Mouse (Mus musculus) left cerebral cortex, adult 9 months (tissue): ENCODE data around the gene Zfp574.

Experiments used
- DNase-seq, 2 experiments: peaks; one replicate each; pipeline ENCODE4 v3.0.0; 2022; ENCODE audit warnings: low spot score in 2 of 2

Zfp574 gene

DNA sequence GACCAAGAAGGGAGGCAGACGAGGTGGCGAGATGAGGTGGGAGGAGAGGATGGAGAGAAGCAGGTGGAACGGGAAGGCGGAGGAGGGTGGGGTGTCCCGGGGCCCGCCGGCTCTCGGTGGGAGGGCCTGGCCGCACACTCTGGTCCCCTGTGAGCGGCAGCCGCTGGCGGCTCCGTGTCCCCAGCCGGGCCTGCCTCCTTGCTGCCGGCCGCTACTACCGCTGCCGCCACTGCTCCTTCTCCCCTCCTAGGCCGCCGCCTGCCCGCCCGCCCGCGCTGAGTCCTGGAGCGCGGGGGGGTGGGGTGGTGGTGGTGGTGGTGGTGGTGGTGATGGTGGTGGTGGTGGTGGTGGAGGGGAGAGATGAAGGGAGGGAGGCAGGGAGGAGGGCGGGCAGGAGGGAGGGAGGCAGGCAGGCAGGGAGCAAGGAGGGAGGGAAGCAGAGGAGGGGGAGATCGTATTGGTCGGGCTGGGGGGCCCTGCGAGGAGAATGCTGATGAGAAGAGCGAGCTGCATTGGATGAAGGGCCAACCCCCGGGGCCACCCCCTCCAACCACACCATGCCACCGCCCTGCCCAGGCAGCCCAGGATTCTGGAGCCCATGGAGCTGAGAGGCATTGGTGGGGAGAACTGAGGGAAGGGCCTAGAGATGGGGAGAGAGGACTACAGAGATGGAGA lies 486 bp downstream of the Zfp574 start:
- DNase-seq = peak; percentile 61 to 67

DNA sequence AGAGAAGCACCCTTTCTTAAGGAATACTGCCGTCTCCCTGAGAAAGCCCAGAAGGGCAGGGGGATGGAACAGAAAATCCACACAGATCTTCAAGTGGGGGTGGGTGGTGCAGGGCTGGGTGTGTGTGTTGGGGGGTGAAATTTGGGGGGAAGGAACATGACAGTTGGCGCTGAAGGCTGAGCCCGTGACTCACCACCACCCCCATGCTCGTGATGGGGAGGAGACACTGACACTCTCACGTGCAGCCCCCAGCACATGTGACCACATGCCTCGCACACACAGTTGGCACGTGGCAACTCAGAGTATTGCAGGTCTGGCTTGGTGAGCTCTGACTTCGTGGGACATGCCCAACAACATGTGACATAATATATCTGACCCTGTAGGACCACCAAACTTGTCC lies 1.6 kb downstream of the Zfp574 start:
- peak; percentile 76 to 81 for DNase-seq

DNA sequence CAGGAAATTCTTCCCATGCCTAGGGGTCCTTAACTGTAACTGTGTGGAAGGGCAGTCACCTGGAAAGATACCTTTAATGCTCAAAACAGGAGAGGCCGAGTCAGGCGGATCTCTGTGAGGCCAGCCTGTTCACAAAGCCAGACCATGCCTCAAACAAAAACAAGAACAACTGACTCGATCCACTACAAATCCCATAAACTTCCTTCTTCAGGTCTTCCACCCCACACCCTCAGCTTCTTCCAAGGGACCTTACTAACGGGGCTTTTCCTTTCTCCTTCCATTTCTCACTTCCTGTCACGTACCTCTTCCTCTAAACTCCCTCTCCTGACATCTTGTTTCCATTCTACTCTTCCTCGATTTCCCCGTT lies 3.9 kb downstream of the Zfp574 start:
- no peak for DNase-seq

DNA sequence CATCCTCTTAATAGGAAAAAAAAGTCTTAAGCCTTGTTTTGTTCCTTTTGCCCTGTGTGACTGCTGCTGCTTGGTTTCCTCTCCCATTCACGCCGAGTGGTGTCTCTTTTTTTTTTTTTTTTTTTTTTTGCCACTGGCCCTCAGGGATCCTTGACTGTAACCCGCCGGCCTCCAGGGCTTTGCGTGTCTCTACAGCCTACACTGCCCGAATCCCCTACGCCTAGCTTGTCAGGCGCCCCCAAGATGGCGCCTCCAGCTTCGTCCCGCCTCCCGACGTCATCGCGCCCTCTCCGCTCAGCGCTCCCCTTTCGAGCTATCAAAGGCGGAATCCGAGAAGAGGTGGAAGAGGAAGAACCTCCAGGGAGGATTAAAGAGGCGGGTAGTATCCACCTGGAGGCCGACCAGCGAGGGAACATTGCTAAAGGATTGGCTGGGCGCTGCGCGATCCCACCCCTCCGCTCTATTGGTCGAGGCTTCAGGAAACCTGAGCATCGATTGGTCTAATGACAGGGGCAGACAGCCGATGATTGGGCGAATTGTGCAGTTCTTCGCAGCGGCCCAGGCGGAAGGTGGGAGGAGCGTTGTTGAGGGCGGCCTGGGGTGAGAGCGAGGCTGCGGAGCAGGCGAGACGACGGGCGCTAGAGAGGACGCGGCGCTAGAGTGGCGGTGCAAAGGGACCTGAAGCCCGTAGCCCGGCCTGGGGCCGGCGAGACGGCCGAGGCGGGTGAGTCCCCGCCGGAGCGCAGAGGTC lies 4.5 kb downstream of the Zfp574 start:
- peak; percentile 99 for DNase-seq

DNA sequence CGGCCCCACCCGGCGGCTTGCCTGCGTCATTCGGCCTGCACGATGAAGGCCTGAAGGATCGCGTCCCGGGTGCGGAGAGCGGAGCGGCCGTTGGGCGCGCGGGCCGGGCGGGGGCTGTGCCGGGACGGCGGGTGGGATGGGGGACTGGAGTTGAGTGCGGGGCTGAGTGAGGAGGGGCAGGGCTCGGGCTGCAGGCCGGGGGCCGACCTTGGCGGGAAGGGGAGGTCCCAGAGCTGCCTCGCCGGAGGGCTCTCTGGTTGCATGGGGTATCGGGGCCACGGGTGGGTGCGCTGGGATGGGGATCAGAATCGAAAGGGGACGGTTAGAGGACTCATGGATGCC lies 5.0 kb downstream of the Zfp574 start:
- DNase-seq = no peak

DNA sequence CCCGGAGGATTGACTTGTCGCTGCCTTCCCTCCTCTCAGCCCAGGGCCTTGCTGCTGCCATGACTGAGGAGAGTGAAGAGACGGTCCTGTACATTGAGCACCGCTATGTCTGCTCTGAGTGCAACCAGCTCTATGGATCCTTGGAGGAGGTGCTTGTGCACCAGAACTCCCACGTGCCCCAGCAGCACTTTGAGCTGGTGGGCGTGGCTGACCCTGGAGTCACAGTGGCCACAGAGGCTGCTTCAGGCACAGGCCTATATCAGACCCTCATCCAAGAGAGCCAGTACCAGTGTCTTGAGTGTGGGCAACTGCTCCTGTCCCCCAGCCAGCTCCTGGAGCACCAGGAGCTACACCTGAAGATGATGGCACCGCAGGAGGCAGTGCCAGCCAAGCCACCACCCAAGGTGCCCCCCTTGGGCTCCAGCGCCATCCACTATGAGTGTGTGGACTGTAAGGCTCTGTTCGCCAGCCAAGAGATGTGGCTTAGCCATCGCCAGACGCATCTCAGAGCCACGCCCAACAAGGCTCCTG lies 7.2 kb downstream of the Zfp574 start:
- no peak for DNase-seq

DNA sequence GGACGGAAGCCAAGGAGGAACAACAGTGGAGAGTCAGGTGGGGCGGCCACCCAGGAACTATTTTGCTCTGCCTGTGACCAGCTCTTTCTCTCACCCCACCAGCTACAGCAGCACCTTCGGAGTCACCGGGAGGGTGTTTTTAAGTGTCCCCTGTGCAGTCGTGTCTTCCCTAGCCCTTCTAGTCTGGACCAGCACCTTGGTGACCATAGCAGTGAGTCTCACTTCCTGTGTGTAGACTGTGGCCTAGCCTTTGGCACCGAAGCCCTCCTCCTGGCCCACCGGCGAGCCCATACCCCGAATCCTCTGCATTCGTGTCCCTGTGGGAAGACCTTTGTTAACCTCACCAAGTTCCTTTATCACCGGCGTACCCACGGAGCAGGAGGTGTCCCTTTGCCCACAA lies 8.1 kb downstream of the Zfp574 start:
- DNase-seq = no peak

DNA sequence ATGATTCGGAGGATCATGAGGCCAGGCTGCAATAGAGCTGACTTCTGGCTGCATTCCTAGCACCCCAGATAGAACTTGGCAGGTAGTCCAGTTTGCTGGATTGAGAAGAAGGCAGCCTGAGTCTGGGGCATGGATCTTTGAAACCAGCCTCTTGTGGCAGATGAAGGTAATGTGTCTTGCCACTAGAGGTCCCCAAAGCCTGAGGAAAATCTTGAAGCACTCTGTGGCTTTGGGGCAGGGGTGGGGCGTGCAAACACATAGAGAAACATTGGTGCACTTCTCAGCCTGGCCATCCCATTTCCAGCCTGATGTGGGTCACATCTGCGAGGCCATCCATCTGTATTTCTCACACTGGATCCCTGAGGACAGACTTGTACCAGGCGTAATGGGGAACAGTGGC lies 10.1 kb downstream of the Zfp574 start:
- DNase-seq = no peak

DNA sequence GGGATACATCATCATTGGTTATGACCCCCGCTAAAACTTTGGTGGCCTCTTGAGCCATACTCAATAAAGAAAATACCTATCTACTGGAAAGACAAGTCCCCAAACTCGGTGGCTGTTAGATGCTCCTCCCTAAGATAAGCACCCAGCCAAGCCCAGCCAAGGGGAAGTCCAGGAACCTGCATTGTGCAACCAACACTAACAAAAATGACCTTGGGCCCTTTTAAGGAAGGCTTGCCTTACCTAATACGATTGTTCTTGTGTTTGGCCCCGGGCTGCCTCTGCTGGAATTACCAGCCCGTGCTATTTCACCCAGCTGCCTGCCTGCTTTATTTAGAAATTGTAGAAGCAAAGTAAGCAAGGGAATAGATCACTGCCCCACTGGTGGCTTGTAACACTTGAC lies 12.3 kb downstream of the Zfp574 start:
- no peak for DNase-seq

DNA sequence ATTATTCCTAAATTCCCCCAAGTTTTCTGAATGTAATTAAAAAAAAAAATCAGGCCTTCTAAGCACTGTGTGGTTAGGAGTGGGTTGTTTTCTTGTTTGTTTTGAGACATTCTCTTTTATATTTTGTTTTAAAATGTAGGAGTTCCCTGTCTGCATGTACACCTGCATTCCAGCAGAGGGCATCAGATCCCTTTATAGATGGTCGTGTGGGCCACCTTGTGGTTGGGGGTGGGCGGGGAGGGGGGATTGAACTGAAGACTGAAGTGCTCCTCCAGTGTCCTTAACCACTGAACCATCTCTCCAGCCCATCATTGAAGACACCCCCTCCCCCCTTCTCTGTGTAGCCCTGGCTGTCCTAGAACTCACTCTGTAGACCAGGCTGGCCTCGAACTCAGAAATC lies 14.3 kb downstream of the Zfp574 start:
- no peak for DNase-seq

DNA sequence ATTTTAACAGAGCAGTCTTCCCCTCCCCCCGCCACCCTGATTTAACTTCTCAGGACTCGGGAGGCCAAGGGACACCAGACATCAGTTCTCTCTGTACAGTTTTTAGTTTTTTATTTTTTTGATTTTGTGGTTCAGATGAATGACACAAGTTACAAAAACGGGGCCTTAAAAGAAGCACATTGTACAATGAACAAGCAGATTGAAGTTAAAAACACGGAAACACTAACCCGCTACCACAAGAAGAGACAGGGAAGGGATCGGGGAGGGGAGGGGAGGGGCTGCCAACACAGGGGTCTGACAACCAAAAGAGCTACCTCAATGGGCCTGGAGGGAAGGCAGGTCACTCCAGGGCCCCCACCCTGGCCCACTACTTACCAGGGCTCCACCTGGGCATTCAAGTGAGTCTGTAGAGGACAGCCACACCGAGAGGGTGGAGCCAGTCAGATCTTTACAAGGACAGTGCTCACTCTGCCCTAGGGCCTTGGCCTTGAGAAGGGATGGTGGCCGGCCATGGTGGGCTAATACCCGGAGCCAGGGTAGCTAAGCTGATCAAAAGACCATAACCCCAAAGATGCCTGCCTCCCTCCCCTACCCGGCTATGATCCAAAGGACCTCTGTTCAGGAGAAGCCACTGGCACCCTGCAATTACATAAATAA lies 15.0 kb downstream of the Zfp574 start:
- no peak for DNase-seq

DNA sequence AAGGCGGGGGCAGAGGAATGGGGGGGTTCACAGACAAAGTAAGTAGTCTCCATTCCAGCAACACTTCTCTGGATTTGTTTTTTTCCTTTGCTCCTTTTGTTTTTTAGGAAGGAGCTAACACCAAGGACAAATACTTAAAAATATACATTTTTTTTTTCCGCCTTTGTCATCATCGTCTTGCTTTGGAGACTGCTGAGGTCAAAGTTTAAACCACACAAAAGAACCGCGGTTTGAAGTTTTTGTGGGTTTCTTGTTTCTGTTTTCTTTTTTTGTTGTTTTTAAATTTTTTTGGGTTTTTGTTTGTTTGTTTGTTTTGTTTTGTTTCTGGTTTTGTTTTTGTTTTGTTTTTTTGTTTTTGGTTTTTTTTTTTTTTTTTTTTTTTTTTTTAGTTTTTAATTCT lies 15.6 kb downstream of the Zfp574 start:
- DNase-seq = no peak

DNA sequence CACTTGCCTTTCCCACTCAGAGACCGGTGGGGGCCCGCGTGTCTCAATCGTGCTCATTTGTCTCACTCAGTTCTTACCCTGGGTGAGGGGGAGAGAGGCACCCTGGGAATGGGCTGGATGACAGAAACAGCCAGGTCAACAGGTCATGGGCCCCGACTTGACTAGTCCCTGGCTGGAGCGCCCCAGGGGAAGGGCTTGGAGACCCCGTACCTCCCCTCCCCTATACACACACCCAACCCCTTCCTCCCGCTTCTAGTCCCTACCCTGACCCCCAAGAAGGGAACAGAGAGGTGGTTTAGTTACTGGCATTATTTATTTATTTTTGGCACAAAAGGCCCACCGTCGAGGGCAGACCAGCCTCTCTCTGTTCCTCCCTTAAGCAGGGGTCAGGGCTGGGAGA lies 16.2 kb downstream of the Zfp574 start:
- no peak for DNase-seq

DNA sequence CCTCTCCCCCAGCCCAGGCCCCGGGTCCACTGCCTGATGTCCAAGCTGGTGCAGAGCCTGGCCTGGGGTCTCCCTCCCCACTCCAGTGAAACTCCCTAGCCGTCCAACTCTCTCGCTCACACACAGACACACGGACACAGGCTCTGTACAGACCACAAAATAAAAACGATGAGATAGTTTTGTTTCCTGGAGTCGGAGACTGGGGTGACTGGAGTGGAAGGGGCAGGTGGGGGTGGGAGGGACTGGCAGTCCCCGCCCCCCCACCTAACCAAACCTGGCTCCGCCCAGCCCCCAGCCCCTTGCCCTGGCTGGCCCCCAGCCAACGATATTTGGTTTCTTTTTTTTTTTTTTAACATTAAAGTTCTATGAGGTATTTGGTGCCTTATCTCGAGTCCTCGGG lies 16.6 kb downstream of the Zfp574 start:
- DNase-seq = no peak

DNA sequence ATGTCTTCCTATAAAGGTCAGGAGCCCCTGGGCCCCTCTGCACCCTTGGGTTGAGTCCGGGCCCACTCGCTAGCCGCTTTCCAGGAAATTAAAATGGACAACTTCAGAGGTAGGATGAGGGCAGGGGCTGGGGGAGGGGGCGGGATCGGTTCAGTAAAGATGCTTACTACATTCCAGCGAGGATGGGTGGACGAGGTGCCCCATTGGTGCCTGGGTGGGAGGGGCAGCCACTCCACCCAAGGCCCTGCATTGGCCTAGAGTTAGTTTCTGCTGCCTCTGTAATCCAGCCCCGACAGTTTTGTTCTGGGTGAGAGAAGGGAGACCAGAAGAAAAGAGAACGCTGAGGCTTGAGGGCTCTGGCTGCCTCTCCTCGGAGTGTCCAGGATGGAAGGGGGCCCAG lies 17.5 kb downstream of the Zfp574 start:
- no peak for DNase-seq

DNA sequence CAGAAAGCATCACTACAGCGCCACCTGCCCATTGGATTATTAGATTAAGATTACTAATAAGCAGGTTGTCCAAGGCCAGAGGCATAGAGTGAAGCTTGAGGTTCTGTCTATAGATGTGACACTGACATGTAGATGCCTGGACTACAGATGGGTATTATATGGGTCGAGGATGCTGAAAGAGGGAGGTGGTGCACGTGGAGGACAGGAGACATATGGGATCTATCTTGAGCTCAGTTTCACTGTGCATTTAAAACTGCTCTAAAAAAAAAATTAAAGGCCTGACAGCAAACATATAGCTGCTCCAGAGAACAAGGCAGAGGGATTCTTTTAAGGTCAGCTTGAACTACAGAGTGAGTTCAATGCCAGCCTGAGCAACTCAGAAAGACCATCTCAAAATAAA lies 25.8 kb downstream of the Zfp574 start:
- DNase-seq = peak in 1 of 2 experiments; percentile 62

DNA sequence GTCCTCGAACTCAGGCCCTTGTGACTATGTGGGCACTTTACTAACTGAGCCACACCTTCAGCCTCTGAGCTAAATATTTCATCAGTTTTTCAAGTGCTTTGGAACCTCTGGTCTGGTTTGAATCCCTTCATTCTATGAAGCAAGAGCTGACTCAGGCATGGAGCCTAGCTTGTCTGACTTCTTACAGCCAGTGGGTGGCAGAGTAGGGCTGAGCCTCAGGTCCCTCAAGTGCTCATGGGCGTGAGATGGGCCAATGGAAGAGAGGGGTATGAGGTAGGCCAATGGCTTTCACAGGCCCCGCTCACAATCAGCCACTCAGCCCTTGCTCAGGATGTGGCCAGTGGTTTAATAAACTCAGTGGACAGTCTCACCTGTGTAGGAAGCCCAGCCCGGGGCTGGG lies 27.2 kb downstream of the Zfp574 start:
- no peak for DNase-seq

DNA sequence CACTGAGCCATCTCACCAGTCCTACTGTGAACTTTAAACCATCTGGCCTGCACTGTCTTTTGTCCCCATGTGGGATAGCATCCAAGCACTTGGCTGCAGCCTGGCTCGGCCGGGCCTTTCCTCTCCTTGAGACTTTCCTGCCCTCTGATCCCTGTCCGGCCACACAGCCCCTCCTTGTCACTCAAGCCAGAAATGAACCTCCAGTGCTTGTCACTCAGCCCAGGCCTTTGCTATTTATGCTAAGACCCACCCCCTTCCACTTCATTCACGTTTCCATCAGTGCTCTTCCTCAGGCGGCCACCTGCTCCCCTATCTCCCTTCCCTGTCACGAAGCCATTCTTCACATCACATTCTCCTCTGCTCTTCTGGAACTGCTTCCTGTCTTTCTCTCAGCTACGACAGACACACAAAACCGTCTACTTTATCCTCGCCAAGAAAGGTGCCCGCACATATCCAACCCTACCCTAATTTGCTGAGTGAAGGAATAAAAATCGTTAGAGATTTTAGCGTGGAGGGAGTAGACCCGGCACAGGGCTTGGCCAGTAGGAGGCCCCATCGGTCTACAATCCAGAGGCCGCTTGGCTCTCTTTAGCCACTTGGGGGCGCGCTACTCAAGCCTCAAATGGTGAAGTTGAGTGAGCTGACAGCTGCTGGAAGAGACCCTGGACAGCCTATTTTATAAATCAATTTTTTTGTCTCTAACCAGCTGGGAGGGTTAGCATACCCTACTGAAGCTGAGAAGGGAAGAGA lies 33.2 kb downstream of the Zfp574 start:
- peak in 1 of 2 experiments; percentile 85 for DNase-seq

DNA sequence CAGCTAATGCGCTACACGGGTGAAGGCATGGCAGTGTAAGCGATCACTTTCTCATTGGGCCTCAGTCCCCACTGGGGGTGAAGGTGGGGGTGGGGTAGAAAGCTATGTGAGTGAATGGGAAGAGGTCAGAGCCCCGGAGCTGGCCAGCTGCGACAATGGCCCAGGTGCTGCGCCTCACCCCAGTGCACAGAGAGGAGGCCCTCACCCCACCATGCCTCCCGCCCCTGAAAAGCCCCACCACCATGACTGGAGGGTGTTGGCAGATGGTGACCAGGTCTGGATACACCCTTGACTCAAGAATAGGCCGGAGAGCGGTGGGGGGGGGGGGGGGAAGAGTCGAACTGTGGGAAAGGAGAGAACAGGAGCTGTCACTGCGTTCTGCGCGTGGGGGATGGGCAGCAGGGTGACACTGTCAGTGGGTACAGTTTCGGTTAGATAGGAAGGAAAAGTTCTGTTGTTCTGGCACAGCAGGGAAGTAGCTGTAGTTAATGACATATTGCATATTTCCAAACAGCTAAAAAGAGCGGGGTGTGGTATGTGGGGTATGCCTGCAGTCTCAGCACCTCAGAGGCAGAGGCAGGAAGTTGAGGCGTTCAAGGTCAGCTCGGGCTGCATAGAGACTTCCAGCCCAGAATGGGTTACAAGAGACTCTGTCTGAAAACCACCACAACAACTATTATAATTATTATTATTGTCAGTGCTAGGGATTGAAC lies 34.6 kb downstream of the Zfp574 start:
- no peak for DNase-seq

DNA sequence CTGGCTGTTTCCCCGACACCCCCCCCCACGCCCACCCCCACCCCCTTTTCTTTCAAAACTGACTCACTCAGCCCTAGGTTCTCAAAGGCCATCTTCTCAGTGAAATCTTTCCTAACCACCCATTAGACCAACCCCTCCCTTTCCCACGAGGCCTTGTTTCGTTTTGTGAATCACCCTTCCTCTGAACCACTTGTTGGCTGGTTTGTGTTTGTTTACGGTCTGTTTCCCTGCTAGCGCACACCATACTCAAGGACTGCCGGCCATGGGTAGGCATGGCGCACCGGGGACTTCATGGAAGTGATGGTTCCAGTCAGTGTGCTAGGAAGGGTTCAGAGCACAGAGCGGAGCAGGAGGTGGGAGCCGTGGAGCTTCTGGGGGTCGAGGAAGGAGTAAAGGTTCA lies 37.0 kb downstream of the Zfp574 start:
- DNase-seq = no peak

DNA sequence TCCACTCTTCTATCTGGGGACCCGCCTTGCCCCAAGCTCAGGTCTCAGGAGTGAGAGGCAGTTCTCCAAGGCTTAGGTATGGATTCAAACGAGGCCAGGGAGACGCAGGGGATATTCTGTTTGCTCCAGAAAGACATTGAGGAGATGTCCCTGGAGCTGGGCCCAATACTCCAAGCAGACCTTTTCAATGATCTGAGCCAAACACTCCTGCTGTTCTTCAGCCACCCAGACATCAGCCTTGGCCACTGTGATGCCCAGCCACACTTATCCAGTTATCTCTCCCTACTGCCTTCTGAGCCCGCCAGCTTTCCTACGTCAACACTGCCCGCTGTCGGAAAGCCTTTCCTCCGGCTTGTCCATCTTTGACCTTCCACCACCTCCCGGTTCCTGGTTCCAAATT lies 38.0 kb downstream of the Zfp574 start:
- DNase-seq = no peak
